In genomic region chr6:92441205-92441604, GRCm38 (mm10) we compare ENCODE assay signal across 9 mouse cellular contexts.
DNase-seq lines count a peak whose midpoint lies in the region; ATAC-seq lines count a peak whose summit lies in the region.
"Had no signal": no experiment of that assay in that cellular context is flagged by ENCODE, and none has a peak within 500 bp of the region (broad histone marks: within the 10 kb centered on the region; RNA-seq: fewer than 3 reads in every experiment).

No protein-coding gene starts in this region.

- no peak overlapping the region for H3K4me3 ChIP-seq in heart, embryonic 11.5 days (ENCODE audit: low read depth, low read length)
- H3K4me3 ChIP-seq: megakaryocyte, embryonic 14.5 days had no signal

- no peak overlapping the region for H3K9ac ChIP-seq in heart, embryonic 11.5 days (ENCODE audit: low read depth, low read length)

- no peaks in the 10 kb centered on the region for H3K36me3 ChIP-seq in heart, embryonic 11.5 days (ENCODE audit: control insufficient read depth, insufficient read depth, low read length)

- H3K9me3 ChIP-seq in heart, embryonic 11.5 days (replicated peaks; ENCODE audit: control insufficient read depth, low read length): no peaks in the 10 kb centered on the region
- H3K9me3 ChIP-seq: megakaryocyte, embryonic 14.5 days had no signal

- no peaks in the 10 kb centered on the region; the same call in 1 of the 2 replicates for H3K4me1 ChIP-seq in heart, embryonic 11.5 days (ENCODE audit: control insufficient read depth, insufficient read depth, low read length)
- H3K4me1 ChIP-seq: megakaryocyte, embryonic 14.5 days had no signal

- no peaks in the 10 kb centered on the region for H3K27me3 ChIP-seq in heart, embryonic 11.5 days (ENCODE audit: control insufficient read depth, insufficient read depth, low read length)
- H3K27me3 ChIP-seq: megakaryocyte, embryonic 14.5 days had no signal

- ATAC-seq in heart, embryonic 11.5 days (replicated peaks; ENCODE audit: insufficient number of reproducible peaks, low FRiP score, low TSS enrichment): no peak

- peak; percentile 42 to 56 for DNase-seq in heart, adult 18-20 months
- DNase-seq in right cerebral cortex, postnatal 14 days: peak; percentile 40
- no peak for DNase-seq in right cerebral cortex, adult 18-20 months
- peak; percentile 44 for DNase-seq in embryo, embryonic 11 days
- peak; percentile 81 for DNase-seq in lung, postnatal 14 days
- DNase-seq in spleen, adult 12 weeks (ENCODE audit: low spot score): no peak
- DNase-seq in left cerebral cortex, adult 18-20 months (ENCODE audit: low spot score in 2 of 2): no peak

- WGBS in heart, embryonic 11.5 days (ENCODE audit: insufficient replicate concordance): 35% methylated on average over 2 of the region's 3 CpGs

- no peak overlapping the region for H3K27ac ChIP-seq in heart, embryonic 11.5 days (ENCODE audit: low read depth, low read length)

- no peak overlapping the region for H3K4me2 ChIP-seq in heart, embryonic 11.5 days

Comparison
In these comparisons a context has a peak if more than half of its experiments do, and no peak if none do; other contexts are left out.
1. DNase-seq: peak in heart, adult 18-20 months (2 of 2), right cerebral cortex, postnatal 14 days (single experiment), embryo, embryonic 11 days (single experiment) and lung, postnatal 14 days (single experiment); none in right cerebral cortex, adult 18-20 months (single experiment), spleen, adult 12 weeks (single experiment) and left cerebral cortex, adult 18-20 months (0 of 2).